In genomic region chr17:26874542-26874941, GRCm38 (mm10) we compare ENCODE assay signal across 30 mouse cellular contexts. TPM values are rescaled to one million over a fixed set of nuclear protein-coding genes. Genes with fewer than 3 reads are reported as not detected.
DNase-seq lines count a peak whose midpoint lies in the region; ATAC-seq and TF ChIP-seq lines count a peak whose summit lies in the region.
"Had no signal": no experiment of that assay in that cellular context is flagged by ENCODE, and none has a peak within 500 bp of the region (broad histone marks: within the 10 kb centered on the region; RNA-seq: fewer than 3 reads in every experiment).

No protein-coding gene starts in this region.

- DNase-seq in gastrocnemius, adult 2 months, result peak; percentile 57
- no peak for DNase-seq in gastrocnemius, postnatal 10 days
- DNase-seq in heart, adult 11 months, result no peak
- DNase-seq in right cerebral cortex, postnatal 14 days, result peak; percentile 28
- no peak for DNase-seq in right cerebral cortex, postnatal 36 days (ENCODE audit: low spot score in 2 of 2)
- DNase-seq in spleen, postnatal 4 days (ENCODE audit: low spot score in 2 of 2), result no peak
- DNase-seq: adrenal gland, postnatal 25 days; cerebellum, adult 11 months; cerebellum, postnatal 14 days; kidney, adult 8-10 months; kidney, postnatal 10 days; lung, postnatal 4 days; midbrain, embryonic 14.5 days; retina, postnatal 1 day had no signal

- whole genome bisulfite sequencing in heart, embryonic 15.5 days, result 59% methylated on average over 11 of the region's 11 CpGs

- ATAC-seq in heart, embryonic 15.5 days (replicated peaks; ENCODE audit: insufficient number of reproducible peaks, insufficient read depth, low FRiP score, low read depth), result no peak
- ATAC-seq: CD4-positive, CD25-positive, alpha-beta regulatory T cell, adult 4 months; forebrain, embryonic 14.5 days; intestine, embryonic 15.5 days had no signal

- no peak overlapping the region for H3K4me2 ChIP-seq in heart, embryonic 15.5 days
- H3K4me2 ChIP-seq: embryonic facial prominence, embryonic 13.5 days; hindbrain, embryonic 14.5 days; intestine, embryonic 15.5 days; neural tube, embryonic 12.5 days had no signal

- intact Hi-C loops in gastrocnemius, adult 2 months (cut with DNase I), result no loop called here

- no peak for TF ChIP-seq CTCF in gastrocnemius, adult 2 months (IDR thresholded peaks at IDR 0.05)

- H3K36me3 ChIP-seq in heart, embryonic 15.5 days, result no peaks in the 10 kb centered on the region
- H3K36me3 ChIP-seq: embryonic facial prominence, embryonic 13.5 days; intestine, embryonic 15.5 days; neural tube, embryonic 12.5 days had no signal

- H3K4me1 ChIP-seq in heart, embryonic 15.5 days (replicated peaks), result peaks cover 38% of the 10 kb centered on the region
- H3K4me1 ChIP-seq: embryonic facial prominence, embryonic 13.5 days; intestine, embryonic 15.5 days; neural tube, embryonic 12.5 days had no signal

- no peaks in the 10 kb centered on the region for H3K9me3 ChIP-seq in heart, embryonic 15.5 days (replicated peaks)
- H3K9me3 ChIP-seq: intestine, embryonic 15.5 days; neural tube, embryonic 12.5 days had no signal

- H3K27ac ChIP-seq in gastrocnemius, adult 2 months, result no peak overlapping the region
- peak overlapping the region; percentile 75 for H3K27ac ChIP-seq in heart, embryonic 15.5 days
- H3K27ac ChIP-seq: embryonic facial prominence, embryonic 13.5 days; hindbrain, embryonic 14.5 days; intestine, embryonic 15.5 days; neural tube, embryonic 12.5 days had no signal

- H3K9ac ChIP-seq in heart, embryonic 15.5 days, result no peak overlapping the region
- H3K9ac ChIP-seq: embryonic facial prominence, embryonic 13.5 days; hindbrain, embryonic 14.5 days; intestine, embryonic 15.5 days; neural tube, embryonic 12.5 days had no signal

- 0 out of 2 replicates have a peak overlapping the region, but pooled peaks have one; percentile 19 for H3K4me3 ChIP-seq in gastrocnemius, adult 2 months
- no peak overlapping the region for H3K4me3 ChIP-seq in heart, embryonic 15.5 days
- H3K4me3 ChIP-seq: embryonic facial prominence, embryonic 13.5 days; intestine, embryonic 15.5 days; neural tube, embryonic 12.5 days had no signal

- H3K27me3 ChIP-seq in heart, embryonic 15.5 days, result no peaks in the 10 kb centered on the region
- H3K27me3 ChIP-seq: embryonic facial prominence, embryonic 13.5 days; intestine, embryonic 15.5 days; neural tube, embryonic 12.5 days had no signal

RNA-seq across cellular contexts. Expression of gene Nkx2-5, which starts 29.7 kb away (rescaled TPM):
- not detected for total RNA-seq in gastrocnemius, adult 2 months (2021)
- not detected for total RNA-seq in gastrocnemius, postnatal 10 days (2021)
- 131 and 147 TPM in 2 replicates for polyA plus RNA-seq in heart, embryonic 15.5 days (2015; fragmentation: Nextera tagmentation; extraction: Ambion mirVana)
- total RNA-seq: adrenal gland, postnatal 25 days; gastrocnemius, adult 8-10 months; layer of hippocampus, postnatal 10 days; left cerebral cortex, adult 8-10 months; liver, adult 2 months; megakaryocyte-erythroid progenitor cell, adult 5-6 weeks had no signal
- polyA plus RNA-seq: CD4-positive, CD25-positive, alpha-beta regulatory T cell, adult 4 months; forebrain, embryonic 14.5 days; frontal cortex, adult 2 months; hindbrain, embryonic 14.5 days; intestine, embryonic 15.5 days; limb, embryonic 11.5 days; liver, adult 2 months; liver, embryonic 16.5 days; midbrain, embryonic 14.5 days; neural tube, embryonic 12.5 days; thymus, postnatal 0 days had no signal

RNA-seq across cellular contexts. Expression of gene Kifc5b, which starts 42.3 kb away (rescaled TPM):
- under 1 TPM; 0.18 to 0.64 TPM for total RNA-seq in gastrocnemius, adult 2 months (2021)
- 1 to 10 TPM; 2.5 to 4.1 TPM for total RNA-seq in gastrocnemius, postnatal 10 days (2021)
- polyA plus RNA-seq in heart, embryonic 15.5 days (2015; fragmentation: Nextera tagmentation; extraction: Ambion mirVana), result 5.3 and 7.4 TPM in 2 replicates

RNA-seq across cellular contexts. Expression of gene Phf1, which starts 58.3 kb away (rescaled TPM):
- total RNA-seq in gastrocnemius, adult 2 months (2021), result 10 to 100 TPM in 1 of 2 experiments, 1 to 10 TPM in 1; 9.2 to 10.7 TPM
- total RNA-seq in gastrocnemius, postnatal 10 days (2021), result 1 to 10 TPM; 5.1 to 8.1 TPM
- 7.3 and 9.5 TPM in 2 replicates for polyA plus RNA-seq in heart, embryonic 15.5 days (2015; fragmentation: Nextera tagmentation; extraction: Ambion mirVana)

Comparison
In these comparisons a context has a peak if more than half of its experiments do, and no peak if none do; other contexts are left out.
1. DNase-seq: peak in gastrocnemius, adult 2 months (single experiment) and right cerebral cortex, postnatal 14 days (single experiment); none in gastrocnemius, postnatal 10 days (single experiment), heart, adult 11 months (single experiment), right cerebral cortex, postnatal 36 days (0 of 2) and spleen, postnatal 4 days (0 of 2).